Mouse (Mus musculus) limb, embryonic 13.5 days (tissue): ENCODE measurements around the gene Plekha5. TPM values are rescaled to one million over a fixed set of nuclear protein-coding genes. Genes with fewer than 3 reads are reported as not detected.

Source experiments
- ATAC-seq: fragments of 200-750 bp; cut with Nextera tagmentation; 2 replicates; pipeline ENCODE4 v1.8.0; 2017; ENCODE audit warnings: low read depth, moderate number of reproducible peaks, moderate TSS enrichment; ENCODE audit not compliant: low FRiP score
- H3K27ac ChIP-seq: fragments of 300-500 bp; sonication (generic); 2 replicates; pipeline ENCODE4 v1.5.1; 2015; ENCODE audit warnings: inconsistent platforms, mild to moderate bottlenecking, moderate library complexity
- H3K27me3 ChIP-seq: fragments of 300-500 bp; sonication (generic); 2 replicates; pipeline ENCODE4 v1.6.1; 2015; ENCODE audit warnings: mild to moderate bottlenecking, inconsistent platforms
- H3K36me3 ChIP-seq: fragments of 300-500 bp; sonication (generic); 2 replicates; pipeline ENCODE4 v1.6.1; 2015; ENCODE audit warnings: inconsistent platforms, mild to moderate bottlenecking, moderate library complexity
- H3K4me1 ChIP-seq: fragments of 300-500 bp; sonication (generic); 2 replicates; pipeline ENCODE4 v1.6.1; 2015; ENCODE audit warnings: inconsistent platforms
- H3K4me2 ChIP-seq: fragments of 300-500 bp; sonication (generic); replicated peaks from 2 replicates; pipeline ENCODE4 v1.6.1; 2015; ENCODE audit warnings: inconsistent platforms, mild to moderate bottlenecking, moderate library complexity
- H3K4me3 ChIP-seq: fragments of 300-500 bp; sonication (generic); 2 replicates; pipeline ENCODE4 v1.5.1; 2015; ENCODE audit warnings: moderate library complexity, mild to moderate bottlenecking, inconsistent platforms
- H3K9ac ChIP-seq: fragments of 300-500 bp; sonication (generic); 2 replicates; pipeline ENCODE4 v1.6.1; 2015; ENCODE audit warnings: mild to moderate bottlenecking, inconsistent platforms
- H3K9me3 ChIP-seq: fragments of 300-500 bp; sonication (generic); 2 replicates; pipeline ENCODE4 v1.6.1; 2016; ENCODE audit warnings: inconsistent platforms
- WGBS: fragments of 180-500 bp; shearing (Covaris S2); methylation state at CpG from one replicate; pipeline ENCODE4 v1.1.7; 2015; 5-methylcytosine and 5-hydroxymethylcytosine counted together
- polyA plus RNA-seq: library from polyadenylated mRNA; unstranded; fragments of >200 nt; fragmentation: Nextera tagmentation; extraction: Ambion mirVana; gene quantifications from 2 replicates; pipeline ENCODE4 v1.2.1, GENCODE M21; 2015

Plekha5 gene
- polyA plus RNA-seq, 1 experiment from 2014 or later, result 46.7 TPM

- 0 out of 2 replicates have a peak, but pooled peaks cover 3% of the 10 kb centered on the region for H3K36me3 ChIP-seq
- no peak overlapping the region for H3K4me2 ChIP-seq
- no peaks in the 10 kb centered on the region for H3K27me3 ChIP-seq
- H3K4me1 ChIP-seq, result peaks cover 24% of the 10 kb centered on the region
- no peak overlapping the region for H3K4me3 ChIP-seq
- no peak overlapping the region for H3K27ac ChIP-seq
- no peak overlapping the region for H3K9ac ChIP-seq
- H3K9me3 ChIP-seq, result no peaks in the 10 kb centered on the region
- 77% methylated on average over 10 of the region's 10 CpGs for WGBS
- no peak for ATAC-seq
Observed at GRCm38 (mm10) chr6:140480425-140481081, 56.7 kb downstream of the Plekha5 start.

GRCm38 (mm10) chr6:140481701-140482460 lies 58.0 kb downstream of the Plekha5 start:
- H3K4me2 ChIP-seq, result no peak overlapping the region
- no peaks in the 10 kb centered on the region for H3K9me3 ChIP-seq
- no peaks in the 10 kb centered on the region for H3K27me3 ChIP-seq
- no peak overlapping the region for H3K4me3 ChIP-seq
- peak overlapping the region; percentile 22; the same call in 1 of the 2 replicates for H3K27ac ChIP-seq
- ATAC-seq, result no peak
- H3K4me1 ChIP-seq, result peaks cover 26% of the 10 kb centered on the region
- 73% methylated on average over 7 of the region's 7 CpGs for WGBS
- 0 out of 2 replicates have a peak, but pooled peaks cover 3% of the 10 kb centered on the region for H3K36me3 ChIP-seq
- no peak overlapping the region for H3K9ac ChIP-seq

- Histone ChIP-seq H3K27me3 (no peaks in the 10 kb centered on the region), H3K27ac (no peak overlapping the region), H3K9ac (no peak overlapping the region), H3K4me2 (no peak overlapping the region), H3K4me1 (peaks cover 24% of the 10 kb centered on the region), H3K36me3 (0 out of 2 replicates have a peak, but pooled peaks cover 3% of the 10 kb centered on the region), H3K9me3 (no peaks in the 10 kb centered on the region), H3K4me3 (no peak overlapping the region)
- 84% methylated on average over 9 of the region's 9 CpGs for WGBS
- ATAC-seq, result no peak
Observed at GRCm38 (mm10) chr6:140484170-140484569, 60.3 kb downstream of the Plekha5 start.

- WGBS, result 83% methylated on average over 6 of the region's 6 CpGs
- H3K27me3 ChIP-seq, result no peaks in the 10 kb centered on the region
- no peak for ATAC-seq
Observed at GRCm38 (mm10) chr6:140485636-140486035, 61.8 kb downstream of the Plekha5 start.

GRCm38 (mm10) chr6:140486685-140487084 lies 62.8 kb downstream of the Plekha5 start:
- 89% methylated on average over 5 of the region's 5 CpGs for WGBS
- H3K27ac ChIP-seq, result no peak overlapping the region

More at GRCm38 (mm10) chr6:140485636-140486035, 61.8 kb downstream of the Plekha5 start:
- Histone ChIP-seq H3K4me2 (no peak overlapping the region), H3K4me1 (peaks cover 29% of the 10 kb centered on the region), H3K36me3 (0 out of 2 replicates have a peak, but pooled peaks cover 3% of the 10 kb centered on the region), H3K9me3 (no peaks in the 10 kb centered on the region), H3K27ac (no peak overlapping the region), H3K4me3 (no peak overlapping the region), H3K9ac (no peak overlapping the region)

GRCm38 (mm10) chr6:140487489-140487888 lies 63.6 kb downstream of the Plekha5 start:
- Histone ChIP-seq H3K9ac (no peak overlapping the region), H3K27me3 (no peaks in the 10 kb centered on the region), H3K27ac (no peak overlapping the region), H3K4me2 (no peak overlapping the region), H3K4me1 (peaks cover 45% of the 10 kb centered on the region), H3K9me3 (no peaks in the 10 kb centered on the region), H3K36me3 (0 out of 2 replicates have a peak, but pooled peaks cover 3% of the 10 kb centered on the region), H3K4me3 (no peak overlapping the region)
- 30% methylated on average over 6 of the region's 6 CpGs for WGBS
- ATAC-seq, result peak; percentile 67

More at GRCm38 (mm10) chr6:140486685-140487084, 62.8 kb downstream of the Plekha5 start:
- no peak for ATAC-seq
- Histone ChIP-seq H3K4me2 (no peak overlapping the region), H3K4me1 (peaks cover 39% of the 10 kb centered on the region), H3K27me3 (no peaks in the 10 kb centered on the region), H3K9ac (no peak overlapping the region), H3K36me3 (0 out of 2 replicates have a peak, but pooled peaks cover 3% of the 10 kb centered on the region), H3K9me3 (no peaks in the 10 kb centered on the region), H3K4me3 (no peak overlapping the region)

- Histone ChIP-seq H3K9me3 (no peaks in the 10 kb centered on the region), H3K9ac (no peak overlapping the region), H3K27ac (no peak overlapping the region), H3K36me3 (0 out of 2 replicates have a peak, but pooled peaks cover 3% of the 10 kb centered on the region), H3K4me3 (no peak overlapping the region), H3K4me1 (peaks cover 42% of the 10 kb centered on the region), H3K4me2 (no peak overlapping the region), H3K27me3 (no peaks in the 10 kb centered on the region)
- ATAC-seq, result no peak
- 85% methylated on average over 3 of the region's 3 CpGs for whole genome bisulfite sequencing
Observed at GRCm38 (mm10) chr6:140488673-140489072, 64.8 kb downstream of the Plekha5 start.

GRCm38 (mm10) chr6:140489570-140489969 lies 65.7 kb downstream of the Plekha5 start:
- H3K4me1 ChIP-seq, result peaks cover 35% of the 10 kb centered on the region
- no peaks in the 10 kb centered on the region for H3K9me3 ChIP-seq
- ATAC-seq, result no peak
- no peaks in the 10 kb centered on the region for H3K27me3 ChIP-seq
- no peak overlapping the region for H3K4me2 ChIP-seq
- H3K9ac ChIP-seq, result no peak overlapping the region
- no peak overlapping the region for H3K27ac ChIP-seq
- no peak overlapping the region for H3K4me3 ChIP-seq
- H3K36me3 ChIP-seq, result no peaks in the 10 kb centered on the region

GRCm38 (mm10) chr6:140490220-140490619 lies 66.4 kb downstream of the Plekha5 start:
- H3K9ac ChIP-seq, result no peak overlapping the region
- WGBS, result 54% methylated on average over 4 of the region's 4 CpGs

GRCm38 (mm10) chr6:140490921-140491537 lies 67.2 kb downstream of the Plekha5 start:
- ATAC-seq, result 0 out of 2 replicates have a peak, but pooled peaks have one; percentile 33
- H3K4me3 ChIP-seq, result no peak overlapping the region
- H3K4me2 ChIP-seq, result no peak overlapping the region; the same call in 1 of the 2 replicates

More at GRCm38 (mm10) chr6:140490220-140490619, 66.4 kb downstream of the Plekha5 start:
- no peaks in the 10 kb centered on the region for H3K9me3 ChIP-seq
- H3K36me3 ChIP-seq, result no peaks in the 10 kb centered on the region
- no peak overlapping the region for H3K27ac ChIP-seq
- no peak overlapping the region for H3K4me2 ChIP-seq
- no peak overlapping the region for H3K4me3 ChIP-seq
- H3K27me3 ChIP-seq, result no peaks in the 10 kb centered on the region
- ATAC-seq, result no peak
- H3K4me1 ChIP-seq, result peaks cover 35% of the 10 kb centered on the region

GRCm38 (mm10) chr6:140492043-140492442 lies 68.2 kb downstream of the Plekha5 start:
- Histone ChIP-seq H3K4me1 (peaks cover 30% of the 10 kb centered on the region), H3K4me2 (no peak overlapping the region), H3K27ac (no peak overlapping the region), H3K9ac (no peak overlapping the region), H3K4me3 (no peak overlapping the region), H3K9me3 (no peaks in the 10 kb centered on the region), H3K27me3 (no peaks in the 10 kb centered on the region), H3K36me3 (no peaks in the 10 kb centered on the region)
- WGBS, result 69% methylated on average over 6 of the region's 6 CpGs
- no peak for ATAC-seq

More at GRCm38 (mm10) chr6:140490921-140491537, 67.2 kb downstream of the Plekha5 start:
- Histone ChIP-seq H3K36me3 (no peaks in the 10 kb centered on the region), H3K9me3 (no peaks in the 10 kb centered on the region), H3K27ac (peak overlapping the region; percentile 22; the same call in 1 of the 2 replicates), H3K27me3 (no peaks in the 10 kb centered on the region), H3K4me1 (peaks cover 35% of the 10 kb centered on the region), H3K9ac (no peak overlapping the region)
- 76% methylated on average over 18 of the region's 18 CpGs for WGBS

GRCm38 (mm10) chr6:140498074-140498473 lies 74.2 kb downstream of the Plekha5 start:
- no peak for ATAC-seq
- H3K9ac ChIP-seq, result no peak overlapping the region
- no peaks in the 10 kb centered on the region for H3K9me3 ChIP-seq
- no peak overlapping the region for H3K27ac ChIP-seq
- no peak overlapping the region for H3K4me3 ChIP-seq
- no peaks in the 10 kb centered on the region; the same call in 1 of the 2 replicates for H3K4me1 ChIP-seq
- H3K27me3 ChIP-seq, result no peaks in the 10 kb centered on the region
- no peak overlapping the region for H3K4me2 ChIP-seq
- 89% methylated on average over 3 of the region's 3 CpGs for WGBS
- peaks cover 9% of the 10 kb centered on the region for H3K36me3 ChIP-seq
